Mouse (Mus musculus) ES-Bruce4 (cell line): ENCODE measurements around the gene Akr1c19.

ENCODE experiments used
- CTCF ChIP-seq: IDR thresholded peaks from one replicate; pipeline ENCODE4 v1.8.1; 2011; ENCODE audit warnings: low read depth, low read length
- EP300 ChIP-seq: IDR thresholded peaks from 2 replicates; pipeline ENCODE4 v1.6.1; 2011; ENCODE audit warnings: low read depth, low read length; ENCODE audit not compliant: insufficient read depth
- POLR2A ChIP-seq: IDR thresholded peaks from one replicate; pipeline ENCODE4 v1.8.1; 2011; ENCODE audit warnings: low read length; ENCODE audit not compliant: insufficient read depth

GRCm38 (mm10) chr13:4265047-4265446, 36.5 kb downstream of the Akr1c19 start:
- TF ChIP-seq POLR2A (no peak), CTCF (no peak), EP300 (no peak)
